Mouse (Mus musculus) midbrain, embryonic 16.5 days (tissue): ENCODE results near the gene Lypd6b. TPM values are rescaled to one million over a fixed set of nuclear protein-coding genes. Genes with fewer than 3 reads are reported as not detected.

ENCODE experiments used
- ATAC-seq: fragments of 200-750 bp; cut with Nextera tagmentation; 2 replicates; pipeline ENCODE4 v1.8.0; 2017; ENCODE audit warnings: moderate TSS enrichment
- H3K27ac ChIP-seq: fragments of 300-500 bp; sonication (generic); 2 replicates; pipeline ENCODE4 v1.5.1; 2014; ENCODE audit warnings: mild to moderate bottlenecking, low read length, mixed read lengths
- H3K27me3 ChIP-seq: fragments of 300-500 bp; sonication (generic); 2 replicates; pipeline ENCODE4 v1.6.1; 2014; ENCODE audit warnings: low read depth, low read length, mixed read lengths; ENCODE audit not compliant: control insufficient read depth, insufficient read depth
- H3K36me3 ChIP-seq: fragments of 300-500 bp; sonication (generic); 2 replicates; pipeline ENCODE4 v1.6.1; 2014; ENCODE audit warnings: mild to moderate bottlenecking, low read length, moderate library complexity, mixed read lengths; ENCODE audit not compliant: control insufficient read depth, insufficient read depth
- H3K4me1 ChIP-seq: fragments of 300-500 bp; sonication (generic); 2 replicates; pipeline ENCODE4 v1.6.1; 2014; ENCODE audit warnings: mild to moderate bottlenecking, low read length, mixed read lengths; ENCODE audit not compliant: control insufficient read depth, insufficient read depth
- H3K4me2 ChIP-seq: fragments of 300-500 bp; sonication (generic); 2 replicates; pipeline ENCODE4 v1.6.1; 2014; ENCODE audit warnings: mild to moderate bottlenecking, low read length, mixed read lengths
- H3K4me3 ChIP-seq: fragments of 300-500 bp; sonication (generic); 2 replicates; pipeline ENCODE4 v1.5.1; 2014; ENCODE audit warnings: low read depth, mild to moderate bottlenecking, low read length, moderate library complexity, mixed read lengths
- H3K9ac ChIP-seq: fragments of 300-500 bp; sonication (generic); 2 replicates; pipeline ENCODE4 v1.6.1; 2014; ENCODE audit warnings: low read depth, low read length, mixed read lengths
- H3K9me3 ChIP-seq: fragments of 300-500 bp; sonication (generic); replicated peaks from 2 replicates; pipeline ENCODE4 v1.6.1; 2014; ENCODE audit warnings: mild to moderate bottlenecking, low read length, mixed read lengths; ENCODE audit not compliant: control insufficient read depth, poor library complexity, severe bottlenecking
- WGBS: fragments of 180-500 bp; shearing (Covaris S2); extraction: QIAGEN DNeasy Blood & Tissue Kit; methylation state at CpG from one replicate; pipeline ENCODE4 v1.1.7; 2014; 5-methylcytosine and 5-hydroxymethylcytosine counted together
- polyA plus RNA-seq: library from polyadenylated mRNA; unstranded; fragments of >200 nt; fragmentation: Nextera tagmentation; extraction: Ambion mirVana; gene quantifications from 2 replicates; pipeline ENCODE4 v1.2.1, GENCODE M21; 2015

The Lypd6b gene
- polyA plus RNA-seq, 1 experiment from 2014 or later, result 20.5 TPM

- no peaks in the 10 kb centered on the region for H3K9me3 ChIP-seq
- H3K4me3 ChIP-seq, result no peak overlapping the region
- no peaks in the 10 kb centered on the region for H3K27me3 ChIP-seq
- H3K4me1 ChIP-seq, result peaks cover 3% of the 10 kb centered on the region; the same call in 1 of the 2 replicates
- no peak overlapping the region for H3K27ac ChIP-seq
- no peak overlapping the region for H3K4me2 ChIP-seq
- no peak overlapping the region for H3K9ac ChIP-seq
- no peaks in the 10 kb centered on the region for H3K36me3 ChIP-seq
- ATAC-seq, result peak; percentile 78
- WGBS, result 72% methylated on average over 9 of the region's 9 CpGs
These were observed 80.8 kb downstream of the Lypd6b start for GRCm38 (mm10) chr2:49868116-49868858.

- WGBS, result 52% methylated on average over 7 of the region's 7 CpGs
- H3K9ac ChIP-seq, result no peak overlapping the region
- H3K27me3 ChIP-seq, result no peaks in the 10 kb centered on the region
- H3K4me1 ChIP-seq, result peaks cover 3% of the 10 kb centered on the region; the same call in 1 of the 2 replicates
- H3K27ac ChIP-seq, result no peak overlapping the region
- no peaks in the 10 kb centered on the region for H3K36me3 ChIP-seq
- no peak overlapping the region for H3K4me3 ChIP-seq
- no peaks in the 10 kb centered on the region for H3K9me3 ChIP-seq
- peak; percentile 60 for ATAC-seq
- H3K4me2 ChIP-seq, result no peak overlapping the region
These were observed 81.6 kb downstream of the Lypd6b start for GRCm38 (mm10) chr2:49869044-49869443.

GRCm38 (mm10) chr2:49869782-49870514, 82.5 kb downstream of the Lypd6b start:
- WGBS, result 91% methylated on average over 10 of the region's 10 CpGs
- Histone ChIP-seq H3K4me3 (no peak overlapping the region), H3K4me2 (no peak overlapping the region), H3K9me3 (no peaks in the 10 kb centered on the region), H3K4me1 (peaks cover 3% of the 10 kb centered on the region; the same call in 1 of the 2 replicates), H3K36me3 (no peaks in the 10 kb centered on the region), H3K9ac (no peak overlapping the region), H3K27me3 (no peaks in the 10 kb centered on the region), H3K27ac (no peak overlapping the region)
- ATAC-seq, result no peak

- H3K9me3 ChIP-seq, result no peaks in the 10 kb centered on the region
- no peaks in the 10 kb centered on the region for H3K27me3 ChIP-seq
- no peak overlapping the region for H3K27ac ChIP-seq
- H3K4me2 ChIP-seq, result no peak overlapping the region
- WGBS, result 100% methylated on average over 1 of the region's 1 CpGs
- no peak for ATAC-seq
- no peaks in the 10 kb centered on the region for H3K36me3 ChIP-seq
- peaks cover 3% of the 10 kb centered on the region; the same call in 1 of the 2 replicates for H3K4me1 ChIP-seq
- H3K4me3 ChIP-seq, result no peak overlapping the region
- H3K9ac ChIP-seq, result no peak overlapping the region
These were observed 83.5 kb downstream of the Lypd6b start for GRCm38 (mm10) chr2:49871012-49871411.

- WGBS, result 75% methylated on average over 9 of the region's 9 CpGs
- no peak overlapping the region for H3K4me3 ChIP-seq
These were observed 93.0 kb downstream of the Lypd6b start for GRCm38 (mm10) chr2:49880507-49880906.

GRCm38 (mm10) chr2:49881002-49881401, 93.5 kb downstream of the Lypd6b start:
- WGBS, result 95% methylated on average over 1 of the region's 1 CpGs
- H3K36me3 ChIP-seq, result no peaks in the 10 kb centered on the region
- no peak for ATAC-seq
- H3K4me2 ChIP-seq, result no peak overlapping the region
- H3K9ac ChIP-seq, result no peak overlapping the region
- no peak overlapping the region for H3K4me3 ChIP-seq
- H3K9me3 ChIP-seq, result no peaks in the 10 kb centered on the region
- peaks cover 5% of the 10 kb centered on the region; the same call in 1 of the 2 replicates for H3K4me1 ChIP-seq
- H3K27ac ChIP-seq, result no peak overlapping the region
- H3K27me3 ChIP-seq, result no peaks in the 10 kb centered on the region

More at GRCm38 (mm10) chr2:49880507-49880906, 93.0 kb downstream of the Lypd6b start:
- Histone ChIP-seq H3K4me2 (no peak overlapping the region), H3K9me3 (no peaks in the 10 kb centered on the region), H3K27me3 (no peaks in the 10 kb centered on the region), H3K36me3 (no peaks in the 10 kb centered on the region), H3K4me1 (peaks cover 5% of the 10 kb centered on the region; the same call in 1 of the 2 replicates), H3K9ac (no peak overlapping the region), H3K27ac (no peak overlapping the region)
- no peak for ATAC-seq

- no peak overlapping the region for H3K4me2 ChIP-seq
- ATAC-seq, result no peak
These were observed 95.0 kb downstream of the Lypd6b start for GRCm38 (mm10) chr2:49882461-49882860.

GRCm38 (mm10) chr2:49883990-49884389, 96.5 kb downstream of the Lypd6b start:
- Histone ChIP-seq H3K4me3 (no peak overlapping the region), H3K27me3 (no peaks in the 10 kb centered on the region), H3K4me1 (peaks cover 5% of the 10 kb centered on the region; the same call in 1 of the 2 replicates), H3K9me3 (no peaks in the 10 kb centered on the region), H3K4me2 (no peak overlapping the region), H3K9ac (no peak overlapping the region), H3K27ac (no peak overlapping the region), H3K36me3 (no peaks in the 10 kb centered on the region)
- no peak for ATAC-seq
- 25% methylated on average over 3 of the region's 3 CpGs for WGBS

More at GRCm38 (mm10) chr2:49882461-49882860, 95.0 kb downstream of the Lypd6b start:
- H3K27me3 ChIP-seq, result no peaks in the 10 kb centered on the region
- no peaks in the 10 kb centered on the region for H3K9me3 ChIP-seq
- H3K36me3 ChIP-seq, result no peaks in the 10 kb centered on the region
- no peak overlapping the region for H3K27ac ChIP-seq
- H3K4me1 ChIP-seq, result peaks cover 5% of the 10 kb centered on the region; the same call in 1 of the 2 replicates
- no peak overlapping the region for H3K4me3 ChIP-seq
- H3K9ac ChIP-seq, result no peak overlapping the region
- WGBS, result 92% methylated on average over 1 of the region's 1 CpGs

GRCm38 (mm10) chr2:49886209-49886608, 98.7 kb downstream of the Lypd6b start:
- Histone ChIP-seq H3K27me3 (no peaks in the 10 kb centered on the region), H3K4me3 (no peak overlapping the region), H3K4me2 (no peak overlapping the region), H3K27ac (no peak overlapping the region), H3K4me1 (peaks cover 5% of the 10 kb centered on the region; the same call in 1 of the 2 replicates), H3K36me3 (no peaks in the 10 kb centered on the region), H3K9me3 (no peaks in the 10 kb centered on the region), H3K9ac (no peak overlapping the region)
- ATAC-seq, result no peak
- 83% methylated on average over 4 of the region's 4 CpGs for WGBS
